Mouse (Mus musculus) embryonic facial prominence, embryonic 14.5 days (tissue): Measurements from ENCODE around the gene Psmb9. TPM values are rescaled to one million over a fixed set of nuclear protein-coding genes. Genes with fewer than 3 reads are reported as not detected.
"Not testable (repeated sequence)": the region's sequence is repeated elsewhere in the genome, so short reads cannot be mapped to it uniquely, and the experiment has no call there.

ENCODE experiments used
- ATAC-seq: fragments of 200-750 bp; cut with Nextera tagmentation; 2 replicates; pipeline ENCODE4 v1.8.0; 2017; ENCODE audit warnings: low read depth, moderate number of reproducible peaks, moderate TSS enrichment
- DNase-seq: peaks from one replicate; pipeline ENCODE4 v3.0.0-alpha.2; 2015; ENCODE audit warnings: low spot score
- H3K27ac ChIP-seq: fragments of 300-500 bp; sonication (generic); replicated peaks from 2 replicates; pipeline ENCODE4 v1.5.1; 2014; ENCODE audit warnings: low read depth, mild to moderate bottlenecking, low read length, moderate library complexity
- H3K27me3 ChIP-seq: fragments of 300-500 bp; sonication (generic); replicated peaks from 2 replicates; pipeline ENCODE4 v1.6.1; 2014; ENCODE audit warnings: low read length; ENCODE audit not compliant: control insufficient read depth, insufficient read depth
- H3K36me3 ChIP-seq: fragments of 300-500 bp; sonication (generic); 2 replicates; pipeline ENCODE4 v1.6.1; 2014; ENCODE audit warnings: low read length, mixed read lengths; ENCODE audit not compliant: control insufficient read depth, insufficient read depth
- H3K4me1 ChIP-seq: fragments of 300-500 bp; sonication (generic); 2 replicates; pipeline ENCODE4 v1.6.1; 2014; ENCODE audit warnings: antibody characterized with exemption, low read length; ENCODE audit not compliant: control insufficient read depth, insufficient read depth
- H3K4me2 ChIP-seq: fragments of 300-500 bp; sonication (generic); 2 replicates; pipeline ENCODE4 v1.6.1; 2014; ENCODE audit warnings: low read depth, mild to moderate bottlenecking, low read length, moderate library complexity, mixed read lengths
- H3K4me3 ChIP-seq: fragments of 300-500 bp; sonication (generic); 2 replicates; pipeline ENCODE4 v1.5.1; 2014; ENCODE audit warnings: low read depth, mild to moderate bottlenecking, low read length
- H3K9ac ChIP-seq: fragments of 300-500 bp; sonication (generic); 2 replicates; pipeline ENCODE4 v1.6.1; 2014; ENCODE audit warnings: low read depth, mild to moderate bottlenecking, low read length, moderate library complexity, mixed read lengths
- H3K9me3 ChIP-seq: fragments of 300-500 bp; sonication (generic); 2 replicates; pipeline ENCODE4 v1.6.1; 2016; ENCODE audit warnings: low read length; ENCODE audit not compliant: control insufficient read depth
- WGBS: fragments of 180-500 bp; shearing (Covaris S2); extraction: QIAGEN DNeasy Blood & Tissue Kit; methylation state at CpG from one replicate; pipeline ENCODE4 v1.1.7; 2014; 5-methylcytosine and 5-hydroxymethylcytosine counted together
- polyA plus RNA-seq: library from polyadenylated mRNA; unstranded; fragments of >200 nt; fragmentation: Nextera tagmentation; extraction: Ambion mirVana; gene quantifications from 2 replicates; pipeline ENCODE4 v1.2.1, GENCODE M21; 2014

Gene Psmb9
- polyA plus RNA-seq, 1 experiment from 2014 or later, result 3.8 TPM

- H3K9me3 ChIP-seq, DNase-seq, H3K9ac ChIP-seq, H3K4me2 ChIP-seq, H3K36me3 ChIP-seq, H3K27ac ChIP-seq, H3K27me3 ChIP-seq, H3K4me3 ChIP-seq, ATAC-seq, H3K4me1 ChIP-seq: not testable (repeated sequence)
- 92% methylated on average over 3 of the region's 7 CpGs for WGBS
These were observed 32.2 kb upstream of the Psmb9 start for GRCm38 (mm10) chr17:34219801-34220200.

GRCm38 (mm10) chr17:34219096-34219495 is 31.5 kb upstream of the Psmb9 start:
- WGBS, result 89% methylated on average over 7 of the region's 11 CpGs
- H3K4me1 ChIP-seq, ATAC-seq, H3K9me3 ChIP-seq, H3K4me3 ChIP-seq, H3K4me2 ChIP-seq, DNase-seq, H3K9ac ChIP-seq, H3K36me3 ChIP-seq, H3K27ac ChIP-seq: not testable (repeated sequence)
- H3K27me3 ChIP-seq, result peaks cover 14% of the 10 kb centered on the region

GRCm38 (mm10) chr17:34218675-34219074 is 31.1 kb upstream of the Psmb9 start:
- Histone ChIP-seq H3K4me2 (no peak overlapping the region), H3K36me3 (no peaks in the 10 kb centered on the region), H3K4me1 (no peaks in the 10 kb centered on the region), H3K9ac (no peak overlapping the region), H3K27me3 (peaks cover 18% of the 10 kb centered on the region), H3K4me3 (no peak overlapping the region), H3K27ac (no peak overlapping the region), H3K9me3 (no peaks in the 10 kb centered on the region)
- 81% methylated on average over 10 of the region's 11 CpGs for WGBS
- no peak for ATAC-seq
- DNase-seq, result peak; percentile 33

DNA sequence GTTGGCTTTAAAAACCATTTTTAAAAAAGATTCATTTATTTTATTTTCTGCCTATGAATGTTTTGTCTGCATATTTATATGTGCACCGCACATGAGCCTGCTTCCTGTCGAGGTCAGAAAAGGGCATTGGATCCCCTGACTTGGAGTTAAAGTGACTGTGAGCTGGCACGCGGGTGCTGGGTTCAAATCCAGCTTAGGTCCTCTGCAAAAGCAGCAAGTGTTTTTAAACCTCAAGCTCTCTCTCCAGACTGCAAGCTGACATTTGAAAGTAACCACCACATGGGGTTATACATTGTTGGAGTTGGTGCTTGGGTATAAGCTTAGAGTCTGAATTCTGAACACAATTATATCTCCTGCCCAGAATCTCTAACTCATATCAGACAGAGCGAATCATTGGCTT is 30.4 kb upstream of the Psmb9 start:
- 87% methylated on average over 5 of the region's 5 CpGs for WGBS
- H3K9ac ChIP-seq, result no peak overlapping the region
- no peak overlapping the region for H3K27ac ChIP-seq
- ATAC-seq (no peak), DNase-seq (no peak)
- H3K4me2 ChIP-seq, result no peak overlapping the region
- H3K4me1 ChIP-seq, result no peaks in the 10 kb centered on the region
- H3K9me3 ChIP-seq, result no peaks in the 10 kb centered on the region
- no peak overlapping the region for H3K4me3 ChIP-seq
- H3K27me3 ChIP-seq, result peaks cover 25% of the 10 kb centered on the region
- no peaks in the 10 kb centered on the region for H3K36me3 ChIP-seq

DNA sequence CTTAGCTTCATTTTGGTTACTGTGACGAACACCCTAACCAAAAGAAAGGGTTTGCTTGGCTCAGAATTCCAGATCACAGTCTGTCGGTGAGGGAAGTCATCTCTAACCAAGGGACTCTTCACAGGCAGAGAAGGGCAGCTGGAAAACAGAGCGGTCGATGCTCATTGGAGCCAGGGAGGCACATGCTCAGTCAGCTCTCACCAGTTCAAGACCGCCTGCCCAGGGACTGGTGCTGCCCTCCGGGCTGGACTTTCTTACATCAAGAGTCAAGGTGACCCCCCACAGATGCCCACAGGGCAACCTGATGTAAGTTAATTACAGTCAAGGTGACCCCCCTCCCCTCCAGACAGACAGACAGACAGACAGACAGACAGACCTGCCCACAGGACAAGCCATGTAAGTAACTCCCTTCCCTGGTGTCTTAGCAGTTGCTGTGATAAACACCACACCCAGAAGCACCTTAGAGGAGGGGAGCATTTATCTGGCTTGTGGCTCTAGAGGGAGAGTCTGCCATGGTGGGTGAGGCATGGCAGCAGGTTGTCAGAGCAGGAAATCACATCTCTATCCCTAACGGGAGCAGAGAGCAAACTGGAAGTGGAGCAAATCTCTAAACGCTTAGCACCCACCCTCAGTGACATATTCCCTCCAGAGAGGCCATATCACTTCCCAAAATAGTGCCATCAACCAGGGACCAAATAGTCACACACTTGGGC is 29.8 kb upstream of the Psmb9 start:
- Histone ChIP-seq H3K9ac (no peak overlapping the region), H3K4me3 (no peak overlapping the region), H3K27ac (no peak overlapping the region), H3K27me3 (peaks cover 31% of the 10 kb centered on the region), H3K4me1 (no peaks in the 10 kb centered on the region), H3K9me3 (no peaks in the 10 kb centered on the region), H3K4me2 (no peak overlapping the region), H3K36me3 (no peaks in the 10 kb centered on the region)
- DNase-seq, result no peak
- no peak for ATAC-seq
- 86% methylated on average over 8 of the region's 8 CpGs for WGBS

DNA sequence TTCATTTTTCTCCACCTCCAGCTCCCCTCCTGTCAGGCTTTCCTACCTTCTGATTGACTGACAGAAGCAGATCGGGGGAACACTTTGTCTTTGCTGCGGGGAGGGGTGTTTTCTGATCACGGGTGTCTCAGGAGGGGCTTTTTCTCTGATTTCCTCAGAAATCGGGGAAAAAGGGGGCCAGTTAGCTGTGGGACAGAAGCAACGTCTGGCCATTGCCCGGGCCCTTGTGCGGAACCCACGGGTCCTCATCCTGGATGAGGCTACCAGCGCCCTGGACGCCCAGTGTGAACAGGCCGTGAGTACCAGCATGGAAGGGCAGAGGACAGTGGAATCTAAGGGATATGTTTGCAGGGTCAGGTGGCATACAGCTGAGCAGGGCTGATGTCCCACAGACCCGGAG is 27.6 kb upstream of the Psmb9 start:
- Histone ChIP-seq H3K9ac (no peak overlapping the region), H3K4me3 (no peak overlapping the region), H3K4me1 (no peaks in the 10 kb centered on the region), H3K4me2 (no peak overlapping the region), H3K36me3 (no peaks in the 10 kb centered on the region), H3K9me3 (no peaks in the 10 kb centered on the region), H3K27me3 (peaks cover 49% of the 10 kb centered on the region), H3K27ac (no peak overlapping the region)
- no peak for DNase-seq
- no peak for ATAC-seq
- WGBS, result 85% methylated on average over 12 of the region's 12 CpGs

- H3K9me3 ChIP-seq, result 0 out of 2 replicates have a peak, but pooled peaks cover 3% of the 10 kb centered on the region
- no peak overlapping the region for H3K9ac ChIP-seq
- H3K4me3 ChIP-seq, result no peak overlapping the region
- H3K4me2 ChIP-seq, result 0 out of 2 replicates have a peak overlapping the region, but pooled peaks have one; percentile 2
- DNase-seq (no peak), ATAC-seq (no peak)
- no peak overlapping the region for H3K27ac ChIP-seq
- 45% methylated on average over 21 of the region's 21 CpGs for WGBS
- H3K27me3 ChIP-seq, result peaks cover 57% of the 10 kb centered on the region
- H3K36me3 ChIP-seq, result no peaks in the 10 kb centered on the region
- no peaks in the 10 kb centered on the region for H3K4me1 ChIP-seq
These were observed 26.4 kb upstream of the Psmb9 start for GRCm38 (mm10) chr17:34213936-34214335.

DNA sequence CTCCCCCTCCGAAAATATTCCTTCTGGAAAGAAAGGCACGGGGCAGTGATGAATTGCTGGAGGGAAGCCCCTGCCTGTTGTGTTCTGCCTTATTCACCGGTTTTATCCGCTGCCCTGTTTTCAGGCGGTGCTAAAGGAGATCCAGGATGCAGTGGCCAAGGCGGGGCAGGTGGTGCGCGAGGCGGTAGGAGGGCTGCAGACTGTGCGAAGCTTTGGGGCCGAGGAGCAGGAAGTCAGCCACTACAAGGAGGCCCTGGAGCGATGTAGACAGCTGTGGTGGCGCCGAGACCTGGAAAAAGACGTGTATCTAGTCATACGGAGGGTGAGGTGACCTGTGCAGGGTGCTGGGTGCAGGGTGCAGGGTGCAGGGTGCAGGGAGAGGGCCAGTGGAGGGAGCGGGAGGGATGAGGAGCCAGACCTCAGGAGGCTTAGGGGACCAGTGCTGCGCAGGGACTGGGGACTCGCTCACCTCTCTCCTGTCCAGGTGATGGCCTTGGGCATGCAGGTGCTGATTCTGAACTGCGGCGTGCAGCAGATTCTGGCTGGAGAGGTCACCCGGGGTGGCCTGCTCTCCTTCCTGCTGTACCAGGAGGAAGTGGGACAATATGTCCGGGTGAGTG is 24.3 kb upstream of the Psmb9 start:
- 15% methylated on average over 23 of the region's 23 CpGs for WGBS
- H3K36me3 ChIP-seq, result no peaks in the 10 kb centered on the region
- no peak overlapping the region for H3K27ac ChIP-seq
- ATAC-seq (no peak), DNase-seq (no peak)
- 0 out of 2 replicates have a peak, but pooled peaks cover 3% of the 10 kb centered on the region for H3K9me3 ChIP-seq
- no peaks in the 10 kb centered on the region for H3K4me1 ChIP-seq
- H3K9ac ChIP-seq, result no peak overlapping the region
- H3K4me3 ChIP-seq, result no peak overlapping the region
- H3K4me2 ChIP-seq, result no peak overlapping the region
- H3K27me3 ChIP-seq, result peaks cover 57% of the 10 kb centered on the region

DNA sequence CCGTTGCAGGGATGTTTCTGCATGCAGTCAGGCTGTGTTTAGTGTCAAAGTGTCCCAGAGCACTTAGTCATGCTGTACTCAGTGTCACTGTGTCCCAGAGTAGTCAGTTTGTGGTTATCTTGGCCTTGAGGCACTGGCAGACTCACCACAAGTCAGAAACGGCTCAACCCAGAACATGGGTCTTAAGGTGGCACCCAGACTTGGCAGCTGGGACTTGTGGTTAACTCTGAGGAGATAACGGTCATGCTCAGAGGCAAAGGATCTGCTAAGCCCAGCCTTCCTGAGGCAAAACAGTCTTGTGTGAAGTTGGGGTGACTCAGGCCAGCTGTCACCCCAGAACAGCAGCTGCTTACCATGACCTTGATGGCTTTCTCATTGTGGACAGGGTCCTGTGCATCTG is 23.0 kb upstream of the Psmb9 start:
- no peaks in the 10 kb centered on the region for H3K4me1 ChIP-seq
- H3K27me3 ChIP-seq, result peaks cover 68% of the 10 kb centered on the region

More for the DNA sequence above, 23.0 kb upstream of the Psmb9 start:
- ATAC-seq (no peak), DNase-seq (no peak)
- Histone ChIP-seq H3K9me3 (0 out of 2 replicates have a peak, but pooled peaks cover 3% of the 10 kb centered on the region), H3K4me2 (no peak overlapping the region), H3K4me3 (no peak overlapping the region), H3K36me3 (no peaks in the 10 kb centered on the region), H3K9ac (no peak overlapping the region), H3K27ac (no peak overlapping the region)
- WGBS, result 58% methylated on average over 3 of the region's 3 CpGs
